Mouse (Mus musculus) CD8-positive naive resting alpha-beta T cell, adult 2 months (primary cell): ENCODE data around the gene Chst3.
"Not testable (repeated sequence)": the region's sequence is repeated elsewhere in the genome, so short reads cannot be mapped to it uniquely, and the experiment has no call there.

Experiments used
- DNase-seq, 2 experiments: peaks; one replicate each; pipeline ENCODE4 v3.0.0; 2022; ENCODE audit warnings: low read depth in 2 of 2, low spot score in 2 of 2

The Chst3 gene

DNA sequence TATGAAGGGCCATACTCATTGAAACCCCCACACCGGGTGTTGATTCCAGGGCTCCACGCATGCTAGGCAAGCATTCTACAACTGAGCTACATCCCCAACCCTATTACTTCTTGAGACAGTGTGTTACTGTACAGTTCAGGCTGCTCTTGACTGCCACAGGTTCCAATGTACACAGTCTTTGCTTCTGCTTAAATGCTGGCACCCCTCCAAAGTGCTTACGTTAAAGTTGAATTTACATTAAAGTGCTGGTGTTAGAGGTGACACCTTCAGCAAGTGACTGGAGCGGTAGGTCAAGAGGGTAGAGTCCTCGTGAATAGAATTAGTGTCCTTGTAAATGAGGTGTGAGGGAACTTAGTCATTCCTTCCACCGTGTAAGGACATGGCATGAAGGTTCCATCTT lies 19.7 kb downstream of the Chst3 start:
- DNase-seq, result no peak

DNA sequence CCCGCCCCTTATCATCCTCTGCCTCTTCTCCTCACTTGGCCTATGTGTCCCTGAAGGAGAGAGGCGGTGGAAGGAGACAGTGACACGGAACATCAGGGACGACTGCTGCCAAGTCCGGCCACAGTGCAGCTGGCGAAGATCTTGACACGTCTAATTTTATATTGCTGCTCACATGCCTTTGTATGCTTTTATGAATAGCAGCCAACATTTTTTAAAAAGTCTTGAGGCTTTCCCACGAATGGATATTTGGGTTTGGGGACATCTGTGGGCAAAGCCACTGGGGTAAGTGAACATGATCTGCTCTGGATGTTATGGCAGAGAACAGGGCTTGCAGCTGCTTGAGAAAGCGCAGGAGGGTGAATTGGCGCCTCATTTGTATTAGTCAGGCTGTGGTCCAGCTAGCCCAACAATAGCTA lies 21.6 kb downstream of the Chst3 start:
- DNase-seq, result no peak

DNA sequence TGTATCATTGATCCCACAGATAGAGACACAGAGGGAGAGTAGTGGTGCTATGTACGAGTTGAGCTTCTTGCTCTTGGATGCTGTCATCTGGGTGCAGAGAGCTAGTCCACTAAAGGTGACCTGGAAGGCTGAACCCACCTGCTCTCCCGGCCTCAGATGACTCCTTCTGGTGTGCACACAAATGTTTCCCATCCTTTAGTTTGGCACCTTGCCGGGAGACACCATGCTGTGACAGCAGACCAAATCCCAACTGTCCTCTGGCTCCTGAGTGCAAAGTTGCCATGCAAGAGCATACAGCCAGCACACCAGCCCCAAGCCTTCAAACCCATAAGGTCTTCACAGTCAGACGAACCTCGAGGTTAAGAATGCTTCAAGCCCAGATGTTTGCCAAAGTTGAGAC lies 22.1 kb downstream of the Chst3 start:
- no peak for DNase-seq

DNA sequence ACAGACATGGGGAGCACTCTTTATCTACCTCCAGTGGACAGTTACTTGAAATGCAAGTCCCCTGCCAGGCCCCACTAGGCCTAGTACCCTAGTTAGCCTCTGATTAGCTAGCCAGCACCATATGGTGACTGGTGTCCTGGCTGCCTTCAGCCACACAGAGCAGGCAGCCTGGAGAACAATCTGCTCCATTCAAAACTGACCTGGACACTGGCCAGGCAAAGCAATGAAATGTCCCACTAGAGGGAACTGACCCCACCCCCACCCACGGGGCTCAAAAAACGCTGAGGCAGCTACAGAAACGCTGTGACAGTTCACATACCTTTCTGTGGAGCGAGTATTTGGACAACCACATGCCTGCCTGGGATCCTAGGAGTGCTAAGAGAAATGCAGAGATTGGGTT lies 24.0 kb downstream of the Chst3 start:
- DNase-seq, result no peak

DNA sequence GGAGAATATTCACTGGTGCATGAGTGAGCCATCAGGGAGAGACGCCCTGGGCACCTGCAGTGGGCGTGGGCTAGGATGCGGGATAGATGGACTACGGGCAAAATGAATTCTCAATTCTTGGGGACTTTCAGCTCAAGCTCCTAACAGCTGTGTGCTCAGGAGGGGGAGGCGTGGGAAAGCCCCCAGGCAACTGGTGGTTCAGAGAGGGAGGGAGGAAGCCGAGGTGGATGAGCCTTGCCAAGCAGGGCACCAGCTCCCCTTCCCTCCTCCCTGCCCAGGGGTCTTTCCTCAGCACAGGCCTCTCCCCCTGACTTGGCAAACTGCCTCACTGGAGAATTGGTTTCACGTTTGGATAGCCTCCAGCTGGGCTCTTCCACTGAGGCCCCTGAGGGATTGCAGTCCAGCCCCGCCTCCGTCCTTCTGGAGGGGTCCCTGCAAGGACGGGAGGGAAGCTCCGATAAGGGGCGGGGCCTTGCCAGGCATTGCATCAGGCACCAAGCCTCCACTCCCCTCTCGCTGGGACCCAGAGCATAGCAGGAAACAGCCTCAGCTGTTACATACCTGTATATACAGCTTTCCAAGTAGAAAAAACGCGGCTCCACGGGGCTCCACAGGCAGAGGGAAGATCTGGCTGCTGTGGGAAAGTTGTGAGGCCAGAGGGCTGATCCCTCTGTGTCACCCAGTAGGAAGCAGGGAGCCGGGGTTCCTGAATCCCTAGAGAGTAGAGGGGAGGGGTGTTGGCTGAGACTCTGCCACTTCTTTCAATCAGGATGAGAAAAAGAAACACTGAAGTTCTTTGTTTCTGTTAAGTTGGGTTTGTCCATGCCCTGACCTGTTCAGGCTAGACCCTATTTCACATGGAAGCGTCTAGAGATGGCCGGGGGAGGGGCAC lies 25.3 kb downstream of the Chst3 start:
- no peak for DNase-seq

DNA sequence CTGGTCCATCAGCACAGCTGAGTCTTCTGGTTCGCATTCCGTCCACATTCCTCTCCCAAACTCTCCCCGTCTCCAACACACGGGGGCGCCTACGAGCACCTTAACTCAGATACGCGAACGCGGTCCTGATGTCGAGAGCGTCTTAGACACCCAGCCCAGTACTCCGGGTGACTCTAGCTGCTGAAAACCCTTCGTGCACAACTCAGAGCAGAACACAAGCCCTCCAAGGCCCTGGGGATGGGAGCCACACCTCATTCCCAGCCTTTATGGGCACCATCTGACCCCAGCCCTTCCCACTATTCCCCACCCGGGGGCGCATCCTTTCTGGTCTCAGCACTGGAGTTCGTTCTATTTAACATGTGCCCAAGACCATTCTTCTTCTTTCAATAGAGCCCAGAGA lies 27.3 kb downstream of the Chst3 start:
- peak; percentile 25 to 61 for DNase-seq

DNA sequence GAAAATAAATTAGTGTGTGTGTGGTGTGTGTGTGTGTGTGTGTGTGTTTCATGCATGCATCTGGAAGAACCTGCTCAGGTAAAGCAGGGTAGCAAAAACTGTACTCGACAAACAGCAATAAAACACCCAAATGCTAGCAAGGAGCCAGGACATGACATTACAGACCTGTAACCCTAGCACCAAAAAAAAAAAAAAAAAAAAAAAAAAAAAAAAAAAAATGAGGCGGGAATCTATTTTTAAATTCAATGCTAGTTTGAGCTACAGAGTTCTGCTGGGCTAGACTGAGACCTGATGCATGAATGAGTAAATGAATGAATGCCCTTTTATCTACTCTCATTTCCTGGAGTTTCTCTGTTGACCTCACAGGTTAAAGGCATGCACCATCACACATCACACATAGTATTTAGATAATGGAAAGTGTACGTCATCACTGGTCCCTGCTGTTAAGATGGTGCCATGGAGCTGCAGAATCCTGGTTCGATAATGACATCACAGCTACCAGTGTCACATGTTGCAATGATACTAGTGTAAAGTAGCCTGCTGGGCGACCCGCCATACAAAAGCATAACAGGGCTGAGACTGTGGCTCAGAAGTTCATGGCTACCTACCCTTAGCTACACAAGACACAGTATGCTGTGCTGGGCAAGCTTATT lies 29.4 kb downstream of the Chst3 start:
- DNase-seq, result no peak

DNA sequence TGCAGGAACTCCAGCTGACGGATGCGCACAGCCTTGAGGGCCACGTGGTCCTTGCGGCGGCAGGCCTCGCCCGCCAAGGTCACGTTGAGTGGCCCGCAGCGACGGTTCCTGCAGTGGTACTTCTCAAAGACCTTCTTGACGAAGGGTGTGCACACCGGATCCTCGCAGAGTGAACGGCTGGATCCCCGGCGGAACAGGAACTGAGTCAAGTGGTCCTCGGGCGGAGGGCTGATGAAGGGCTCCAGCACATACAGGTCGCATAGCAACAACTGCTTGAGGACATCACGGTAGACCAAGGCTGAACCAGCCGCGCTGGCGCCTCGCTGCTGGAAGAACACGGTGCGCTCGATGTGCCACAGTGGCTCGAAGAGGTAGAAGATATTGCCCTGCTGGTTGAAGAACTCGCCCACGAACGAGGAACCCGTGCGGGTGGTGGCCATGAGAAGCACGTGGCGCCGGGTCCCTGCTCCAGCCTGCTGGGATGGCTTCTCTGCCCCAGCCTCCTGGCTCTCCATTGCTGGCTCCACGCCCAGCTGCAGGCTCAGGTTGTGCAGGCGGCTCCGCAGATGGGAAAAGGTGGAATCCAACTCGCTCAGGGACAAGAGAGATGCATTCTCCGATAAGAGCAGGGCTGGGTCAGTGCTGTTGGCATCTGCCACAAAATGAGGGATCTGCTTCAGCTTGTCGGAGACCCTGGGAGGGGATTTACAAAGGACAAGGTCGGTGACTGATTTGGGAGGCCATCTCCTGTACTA lies 32.7 kb downstream of the Chst3 start:
- no peak for DNase-seq

DNA sequence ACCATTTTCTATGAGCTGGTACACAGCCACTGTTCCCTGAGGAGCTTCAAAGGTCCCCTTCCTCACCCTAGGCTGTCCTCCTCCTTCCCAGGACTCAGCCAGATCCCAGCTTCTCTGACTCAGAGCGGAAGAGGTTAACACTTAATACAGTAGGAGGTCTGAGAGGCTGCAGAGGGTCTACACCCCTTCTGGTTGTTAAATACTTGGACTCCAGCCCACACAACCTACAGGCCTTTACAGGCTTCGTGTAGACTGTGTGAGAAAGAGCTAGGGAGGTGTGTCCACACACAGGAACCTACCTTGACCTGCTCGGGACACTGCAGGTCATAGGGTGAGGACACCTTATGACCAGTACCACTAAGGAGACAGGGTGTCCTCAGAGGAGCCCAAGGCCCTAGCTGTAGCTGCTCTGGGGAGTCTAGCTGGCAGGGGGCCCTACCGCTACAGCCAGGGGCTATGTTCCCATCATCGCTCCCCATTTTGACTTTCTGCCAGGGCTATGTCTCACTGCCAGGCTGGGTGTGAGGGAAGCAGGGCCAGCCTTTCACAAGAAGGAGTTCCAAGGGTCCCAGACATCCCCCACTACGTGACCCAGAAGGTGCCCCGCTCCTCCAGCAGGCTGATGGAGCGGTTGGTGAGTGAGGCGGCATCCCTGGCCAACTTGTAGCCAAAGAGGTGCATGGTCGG lies 33.9 kb downstream of the Chst3 start:
- no peak for DNase-seq

DNA sequence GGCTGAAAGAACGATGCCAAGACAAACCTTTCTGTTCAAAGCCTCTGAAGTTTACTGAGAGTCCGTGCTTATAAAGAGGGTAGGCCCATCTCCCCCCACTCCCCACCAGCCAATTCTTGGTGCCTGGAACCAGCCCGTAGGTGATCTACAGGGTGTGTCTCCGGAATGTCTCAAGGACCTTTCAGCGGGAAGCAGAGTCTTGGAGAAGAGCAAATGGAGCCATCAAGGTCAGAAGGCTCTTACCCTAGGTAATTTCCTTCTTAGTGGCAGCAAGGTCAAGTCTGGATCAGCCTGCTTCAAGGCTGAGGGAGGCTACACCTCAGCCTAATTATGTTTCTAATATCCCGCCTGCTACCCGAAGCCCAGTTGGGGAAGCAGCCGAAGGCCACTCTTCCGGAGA lies 43.8 kb downstream of the Chst3 start:
- DNase-seq, result not testable (repeated sequence)

DNA sequence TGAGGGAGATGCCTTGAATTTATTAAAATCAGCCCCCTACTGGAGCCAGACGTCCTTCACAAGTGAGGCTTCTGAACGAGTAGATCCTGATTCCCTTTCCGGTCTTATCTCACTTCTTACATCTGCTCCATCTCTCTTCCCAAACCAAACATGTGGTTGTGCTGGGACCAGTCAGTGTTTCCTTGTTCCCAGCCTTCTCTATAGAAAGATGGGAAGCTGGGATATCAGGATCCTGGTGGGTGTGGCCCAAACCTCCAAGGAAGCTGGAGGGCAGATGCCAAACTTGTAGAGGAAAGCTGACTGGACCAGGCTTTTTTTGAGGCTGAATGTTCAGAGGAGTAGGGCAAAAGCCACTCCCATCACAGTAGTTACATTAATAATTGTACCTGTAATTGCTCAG lies 44.6 kb downstream of the Chst3 start:
- no peak for DNase-seq

DNA sequence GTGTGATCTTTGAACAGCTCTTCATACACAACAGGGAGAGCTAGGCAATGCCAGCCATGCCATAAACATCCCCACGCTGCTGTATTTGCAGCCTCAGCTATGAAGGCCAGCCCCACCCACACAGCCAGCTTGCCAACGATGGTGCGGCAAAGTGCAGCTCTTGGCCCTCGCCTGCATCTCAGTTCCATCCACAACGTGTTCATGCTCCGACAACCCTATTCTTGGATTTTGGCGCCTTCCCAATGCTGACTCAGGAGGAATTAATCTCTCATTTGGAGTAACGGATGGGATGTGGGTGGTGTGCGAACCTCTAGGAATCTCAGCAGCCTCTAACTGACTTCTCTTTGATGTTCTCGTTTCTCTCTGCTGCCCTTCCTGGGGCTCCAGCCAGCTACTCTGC lies 46.0 kb downstream of the Chst3 start:
- no peak for DNase-seq

DNA sequence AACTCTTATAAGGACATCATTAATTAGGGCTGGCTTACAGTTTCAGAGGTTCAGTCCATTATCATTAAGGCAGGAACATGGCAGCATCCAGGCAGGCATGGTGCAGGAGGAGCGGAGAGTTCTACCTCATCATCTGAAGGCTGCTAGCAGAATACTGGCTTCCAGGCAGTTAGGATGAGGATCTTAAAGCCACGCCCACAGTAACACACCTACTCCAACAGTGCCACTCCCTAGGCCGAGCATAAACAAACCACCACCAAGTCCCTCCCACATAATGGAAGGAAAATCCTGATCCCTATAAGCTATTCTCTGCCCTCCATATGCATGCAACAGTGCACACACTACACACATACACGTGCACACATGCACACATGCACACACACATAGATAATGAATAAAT lies 46.8 kb downstream of the Chst3 start:
- no peak for DNase-seq

DNA sequence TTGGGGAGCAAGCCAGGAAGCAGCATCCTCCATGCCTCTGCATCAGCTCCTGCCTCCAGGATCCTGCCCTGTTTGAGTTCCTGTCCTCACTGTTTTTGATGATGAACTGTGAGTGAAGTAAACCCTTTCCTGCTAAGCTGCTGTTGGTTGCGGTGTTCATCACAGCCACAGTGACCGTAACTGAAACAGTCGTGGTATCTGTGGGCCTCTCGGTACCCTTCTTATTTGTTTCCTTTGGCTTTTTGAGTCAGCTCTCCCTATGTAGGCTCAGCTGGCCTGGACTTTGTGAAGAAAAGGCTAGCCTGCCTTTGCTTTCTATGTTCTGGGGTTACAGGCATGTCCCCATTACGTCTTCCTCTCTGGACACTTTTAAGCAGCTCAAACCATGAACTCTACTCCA lies 47.7 kb downstream of the Chst3 start:
- DNase-seq, result no peak

DNA sequence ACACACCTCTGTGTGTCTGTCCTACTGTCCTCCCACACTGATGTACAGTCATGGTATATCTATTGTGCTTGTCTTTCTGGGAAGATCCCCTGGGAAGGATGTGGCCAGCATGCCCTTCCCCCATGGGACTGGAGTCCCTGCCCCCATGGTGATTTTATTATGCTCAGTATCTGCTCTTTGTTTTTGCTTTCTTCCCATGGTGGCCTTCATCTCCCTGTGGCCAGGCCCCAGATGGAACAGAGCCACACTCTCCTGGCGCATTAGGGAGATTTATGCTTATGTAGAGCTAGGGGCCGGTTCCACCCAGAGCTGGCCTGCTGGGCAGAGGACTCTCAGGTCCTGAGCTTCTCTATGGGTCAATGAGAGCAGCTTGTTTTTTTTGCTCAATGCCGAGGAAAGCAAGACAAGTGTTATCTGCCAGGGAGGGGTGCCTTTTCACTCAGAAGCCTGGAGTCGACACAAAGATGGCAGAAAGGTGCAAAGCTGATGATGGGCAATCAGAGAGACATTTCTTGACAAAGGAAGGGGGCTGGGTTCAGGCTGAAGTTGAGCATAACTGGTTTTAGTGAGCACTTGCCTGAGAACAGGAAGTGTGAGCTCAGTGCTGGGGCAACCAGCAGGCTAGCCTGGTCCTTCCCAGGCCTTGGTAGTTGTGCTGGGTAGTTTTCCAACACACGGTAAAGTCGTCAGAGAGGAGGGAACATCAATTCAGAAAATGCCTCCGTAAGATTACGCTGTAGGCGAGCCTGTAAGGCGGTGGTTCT lies 48.6 kb downstream of the Chst3 start:
- no peak for DNase-seq

DNA sequence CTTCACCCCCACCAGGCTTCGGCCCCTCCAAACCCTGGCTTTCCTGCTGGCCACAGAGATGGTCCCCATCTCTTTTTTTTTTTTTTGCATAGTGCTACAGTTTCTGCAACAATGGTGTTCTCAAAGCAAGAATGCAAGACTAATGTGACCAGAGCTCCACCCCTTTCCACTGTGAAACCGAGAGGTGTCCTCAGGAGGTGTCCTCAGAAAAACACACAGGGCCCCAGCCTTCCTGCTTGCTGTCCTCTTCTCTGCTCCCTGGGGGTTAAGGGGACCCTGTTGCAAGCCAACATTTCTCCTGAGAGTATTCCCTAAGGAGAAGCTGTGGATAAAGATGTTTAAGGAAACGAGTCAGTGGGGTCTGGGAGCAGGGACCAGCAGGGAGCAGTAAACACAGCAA lies 50.1 kb downstream of the Chst3 start:
- no peak for DNase-seq

DNA sequence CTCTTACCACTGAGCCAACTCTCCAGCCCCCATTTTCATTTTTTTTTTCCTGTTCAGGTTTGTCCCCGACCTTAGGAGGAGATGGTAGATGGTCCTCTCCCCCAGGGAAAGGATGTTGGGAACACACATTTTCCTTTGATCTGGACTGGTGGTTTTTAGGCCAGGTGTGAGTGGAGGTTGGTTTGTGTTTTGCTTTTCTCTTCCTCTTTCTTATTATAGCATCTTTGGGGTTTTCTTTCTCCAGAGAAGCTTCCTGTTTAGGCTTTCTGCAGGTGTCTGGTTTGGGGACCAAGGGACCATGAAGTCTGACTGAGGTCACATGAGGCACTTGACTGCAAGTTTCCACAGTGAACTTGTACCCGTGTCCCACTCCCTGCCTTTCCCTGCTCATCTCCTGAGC lies 50.8 kb downstream of the Chst3 start:
- DNase-seq, result no peak

DNA sequence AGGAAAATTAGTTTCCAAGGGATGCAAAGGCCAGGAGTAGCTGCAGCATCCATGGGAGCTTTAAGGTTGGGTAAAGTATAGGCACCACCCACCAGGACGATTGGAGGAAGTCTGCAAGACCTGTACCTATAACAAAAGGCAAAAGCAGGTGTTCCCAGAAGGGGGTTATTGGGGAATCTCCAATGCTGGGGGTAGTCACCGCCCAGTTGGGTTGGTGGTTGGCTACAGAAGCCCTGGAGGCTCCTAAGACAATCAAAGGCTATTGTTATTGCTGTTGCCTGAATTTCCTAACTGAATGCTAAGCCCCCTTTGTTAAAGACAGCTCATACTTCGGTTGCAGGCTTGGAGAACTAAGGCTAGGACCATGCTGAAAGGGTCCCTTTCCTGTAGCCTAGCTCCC lies 53.0 kb downstream of the Chst3 start:
- DNase-seq, result no peak

DNA sequence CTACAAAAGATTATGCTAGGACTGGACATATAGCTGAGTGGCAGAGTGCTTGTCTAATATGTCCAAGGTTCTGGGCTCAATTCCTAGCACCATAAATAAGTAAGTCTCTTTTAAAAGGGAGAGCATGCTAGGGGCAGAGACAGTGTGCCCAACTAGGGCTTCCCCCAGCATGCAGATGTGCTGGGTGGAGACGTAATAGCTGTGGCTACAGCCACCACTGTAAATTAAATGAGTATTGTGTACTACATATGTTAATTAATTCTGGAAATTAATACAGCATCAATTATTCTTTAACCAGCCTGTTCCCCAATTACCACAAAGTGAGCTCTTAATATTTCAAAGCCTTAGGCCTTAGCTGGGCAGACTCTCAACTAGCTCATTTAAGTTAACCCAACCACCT lies 54.2 kb downstream of the Chst3 start:
- no peak for DNase-seq

DNA sequence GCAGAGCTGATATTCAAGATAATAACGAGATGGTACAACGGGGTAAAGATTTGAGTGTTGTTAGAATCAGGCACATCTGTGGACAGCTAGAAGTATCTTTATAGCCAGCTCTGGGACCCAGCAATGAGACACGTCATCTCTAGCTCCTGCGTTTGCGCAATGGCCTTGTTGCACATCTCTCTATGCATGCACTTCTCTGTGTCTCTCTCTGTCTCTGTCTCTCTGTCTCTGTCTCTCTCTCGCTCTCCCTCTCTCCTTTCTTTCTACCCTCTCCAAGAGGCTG lies 56.1 kb downstream of the Chst3 start:
- DNase-seq, result no peak
